Mouse (Mus musculus) kidney, adult 2 months (tissue): ENCODE results near the gene Stk17b. TPM values are rescaled to one million over a fixed set of nuclear protein-coding genes. Genes with fewer than 3 reads are reported as not detected.

Experiments used
- DNase-seq: peaks from one replicate; pipeline ENCODE4 v3.0.0; 2021
- H3K27ac ChIP-seq: fragments of 200-500 bp; 2 replicates; pipeline ENCODE4 v1.5.1; 2012; ENCODE audit warnings: low read depth, low read length, control low read depth, inconsistent platforms; ENCODE audit not compliant: insufficient read depth
- H3K27me3 ChIP-seq: fragments of 200-500 bp; replicated peaks from 2 replicates; pipeline ENCODE4 v1.6.1; 2012; ENCODE audit warnings: mild to moderate bottlenecking, moderate library complexity, low read length, inconsistent platforms; ENCODE audit not compliant: control insufficient read depth, insufficient read depth
- H3K36me3 ChIP-seq: fragments of 200-500 bp; 2 replicates; pipeline ENCODE4 v1.6.1; 2012; ENCODE audit warnings: mild to moderate bottlenecking, moderate library complexity, low read length, inconsistent platforms; ENCODE audit not compliant: control insufficient read depth, insufficient read depth
- H3K4me1 ChIP-seq: fragments of 200-500 bp; 2 replicates; pipeline ENCODE4 v1.6.1; 2011; ENCODE audit warnings: low read length; ENCODE audit not compliant: control insufficient read depth, insufficient read depth
- H3K4me3 ChIP-seq: fragments of 200-500 bp; 2 replicates; pipeline ENCODE4 v1.5.1; 2011; ENCODE audit warnings: mild to moderate bottlenecking, low read depth, low read length, control low read depth; ENCODE audit not compliant: insufficient read depth
- CTCF ChIP-seq: fragments of 200-500 bp; conservative IDR thresholded peaks from 2 replicates; pipeline ENCODE4 v1.5.1; 2011; ENCODE audit warnings: low read depth, mild to moderate bottlenecking, control low read depth, low read length, moderate library complexity, mixed read lengths; ENCODE audit not compliant: insufficient read depth, insufficient read length
- POLR2A ChIP-seq: fragments of 200-500 bp; IDR thresholded peaks from one replicate; pipeline ENCODE4 v1.6.1; 2011; ENCODE audit warnings: low read depth, low read length, control low read depth
- WGBS: fragments of 180-500 bp; shearing (Covaris S2); methylation state at CpG from one replicate; pipeline ENCODE4 v1.1.7; 2018; 5-methylcytosine and 5-hydroxymethylcytosine counted together
- polyA plus RNA-seq: library from polyadenylated mRNA; depleted of rRNA; stranded (reverse); fragments of >200 nt; gene quantifications from 2 replicates; pipeline ENCODE4 v1.2.3, GENCODE M21; 2012

The Stk17b gene
- polyA plus RNA-seq, 1 experiment, result 4.1 TPM

GRCm38 (mm10) chr1:53782079-53782478 is 2.9 kb downstream of the Stk17b start:
- TF ChIP-seq POLR2A, result no peak
- TF ChIP-seq CTCF, result no peak
- WGBS, result 79% methylated on average over 3 of the region's 3 CpGs
- H3K36me3 ChIP-seq, result no peaks in the 10 kb centered on the region
- no peak overlapping the region for H3K4me3 ChIP-seq
- no peaks in the 10 kb centered on the region for H3K27me3 ChIP-seq
- no peak overlapping the region for H3K27ac ChIP-seq
- no peaks in the 10 kb centered on the region; the same call in 1 of the 2 replicates for H3K4me1 ChIP-seq
- no peak for DNase-seq

GRCm38 (mm10) chr1:53781311-53781710 is 3.7 kb downstream of the Stk17b start:
- Histone ChIP-seq H3K4me1 (no peaks in the 10 kb centered on the region; the same call in 1 of the 2 replicates), H3K4me3 (no peak overlapping the region), H3K27ac (no peak overlapping the region), H3K27me3 (no peaks in the 10 kb centered on the region), H3K36me3 (no peaks in the 10 kb centered on the region)
- WGBS, result 83% methylated on average over 1 of the region's 1 CpGs
- TF ChIP-seq POLR2A, result no peak
- TF ChIP-seq CTCF, result no peak
- no peak for DNase-seq

- DNase-seq, result no peak
- TF ChIP-seq POLR2A (no peak), CTCF (no peak)
- Histone ChIP-seq H3K36me3 (no peaks in the 10 kb centered on the region), H3K4me1 (no peaks in the 10 kb centered on the region; the same call in 1 of the 2 replicates), H3K4me3 (no peak overlapping the region), H3K27me3 (no peaks in the 10 kb centered on the region), H3K27ac (no peak overlapping the region)
- WGBS, result 83% methylated on average over 7 of the region's 7 CpGs
These were observed 8.7 kb downstream of the Stk17b start for GRCm38 (mm10) chr1:53776176-53776905.

- no peak overlapping the region for H3K4me3 ChIP-seq
- H3K27me3 ChIP-seq, result no peaks in the 10 kb centered on the region
- TF ChIP-seq POLR2A (no peak), CTCF (no peak)
- no peaks in the 10 kb centered on the region; the same call in 1 of the 2 replicates for H3K4me1 ChIP-seq
- H3K27ac ChIP-seq, result no peak overlapping the region
- 88% methylated on average over 2 of the region's 2 CpGs for WGBS
- DNase-seq, result no peak
- no peaks in the 10 kb centered on the region for H3K36me3 ChIP-seq
These were observed 9.5 kb downstream of the Stk17b start for GRCm38 (mm10) chr1:53775545-53775944.

GRCm38 (mm10) chr1:53775036-53775435 is 10.0 kb downstream of the Stk17b start:
- H3K27me3 ChIP-seq, result no peaks in the 10 kb centered on the region
- no peak for TF ChIP-seq POLR2A
- TF ChIP-seq CTCF, result no peak
- H3K27ac ChIP-seq, result no peak overlapping the region
- H3K4me1 ChIP-seq, result no peaks in the 10 kb centered on the region; the same call in 1 of the 2 replicates
- DNase-seq, result no peak
- 87% methylated on average over 6 of the region's 6 CpGs for WGBS
- no peak overlapping the region for H3K4me3 ChIP-seq
- H3K36me3 ChIP-seq, result no peaks in the 10 kb centered on the region

GRCm38 (mm10) chr1:53774571-53774970 is 10.5 kb downstream of the Stk17b start:
- Histone ChIP-seq H3K4me1 (no peaks in the 10 kb centered on the region; the same call in 1 of the 2 replicates), H3K36me3 (no peaks in the 10 kb centered on the region), H3K27ac (no peak overlapping the region), H3K4me3 (no peak overlapping the region), H3K27me3 (no peaks in the 10 kb centered on the region)
- TF ChIP-seq POLR2A (no peak), CTCF (no peak)
- WGBS, result 70% methylated on average over 3 of the region's 3 CpGs
- DNase-seq, result no peak

- DNase-seq, result peak; percentile 49
- 60% methylated on average over 6 of the region's 6 CpGs for WGBS
These were observed 11.0 kb downstream of the Stk17b start for GRCm38 (mm10) chr1:53773994-53774393.

More at GRCm38 (mm10) chr1:53773994-53774393, 11.0 kb downstream of the Stk17b start:
- TF ChIP-seq CTCF (no peak), POLR2A (no peak)
- Histone ChIP-seq H3K4me1 (no peaks in the 10 kb centered on the region; the same call in 1 of the 2 replicates), H3K27me3 (no peaks in the 10 kb centered on the region), H3K27ac (no peak overlapping the region), H3K36me3 (no peaks in the 10 kb centered on the region), H3K4me3 (no peak overlapping the region)
